20 mouse cellular contexts compared by ENCODE assay signal in genomic region chr17:3349331-3349730, GRCm38 (mm10).
"Had no signal": no experiment of that assay in that cellular context is flagged by ENCODE, and none has a peak within 500 bp of the region (broad histone marks: within the 10 kb centered on the region; RNA-seq: fewer than 3 reads in every experiment).

No protein-coding gene starts in this region.

- ATAC-seq: hindbrain, postnatal 0 days had no signal

- H3K4me2 ChIP-seq: heart, embryonic 11.5 days; heart, embryonic 15.5 days; hindbrain, embryonic 13.5 days; hindbrain, embryonic 15.5 days; kidney, embryonic 15.5 days; limb, embryonic 12.5 days; liver, embryonic 11.5 days; liver, embryonic 13.5 days had no signal

- H3K4me3 ChIP-seq: heart, embryonic 13.5 days; heart, embryonic 15.5 days; hindbrain, embryonic 13.5 days; hindbrain, embryonic 15.5 days; kidney, embryonic 15.5 days; layer of hippocampus, adult 2 months; left cerebral cortex, adult 2 months; limb, embryonic 10.5 days; limb, embryonic 12.5 days; liver, embryonic 13.5 days had no signal

- H3K27me3 ChIP-seq: heart, embryonic 13.5 days; heart, embryonic 15.5 days; hindbrain, embryonic 13.5 days; hindbrain, embryonic 15.5 days; kidney, embryonic 15.5 days; limb, embryonic 12.5 days; liver, embryonic 13.5 days had no signal

- H3K4me1 ChIP-seq: heart, embryonic 15.5 days; liver, embryonic 13.5 days had no signal

- DNase-seq: kidney, adult 11 months; kidney, adult 2 months; kidney, adult 9 months; kidney, postnatal 25 days; kidney, postnatal 4 days; liver; liver, embryonic 13.5 days had no signal

- H3K9me3 ChIP-seq: heart, embryonic 13.5 days; heart, embryonic 15.5 days; hindbrain, embryonic 13.5 days; hindbrain, embryonic 15.5 days; kidney, embryonic 15.5 days; limb, embryonic 10.5 days; limb, embryonic 12.5 days; liver, embryonic 13.5 days had no signal

- H3K36me3 ChIP-seq: heart, embryonic 13.5 days; heart, embryonic 15.5 days; hindbrain, embryonic 13.5 days; hindbrain, embryonic 15.5 days; kidney, embryonic 15.5 days; limb, embryonic 10.5 days; liver, embryonic 13.5 days had no signal

- H3K27ac ChIP-seq: heart, embryonic 13.5 days; heart, embryonic 15.5 days; hindbrain, embryonic 13.5 days; hindbrain, embryonic 15.5 days; hindbrain, postnatal 0 days; kidney, embryonic 15.5 days; kidney, postnatal 0 days; layer of hippocampus, adult 2 months; left cerebral cortex, adult 2 months; limb, embryonic 10.5 days; limb, embryonic 12.5 days; liver, embryonic 13.5 days had no signal

- H3K9ac ChIP-seq: heart, embryonic 13.5 days; heart, embryonic 15.5 days; hindbrain, embryonic 13.5 days; hindbrain, embryonic 15.5 days; kidney, embryonic 15.5 days; limb, embryonic 12.5 days; liver, embryonic 13.5 days had no signal
